Comparison of ENCODE assay signal across 15 mouse cellular contexts in genomic region chr14:122759890-122760289, GRCm38 (mm10).
"Had no signal": no experiment of that assay in that cellular context is flagged by ENCODE, and none has a peak within 500 bp of the region (broad histone marks: within the 10 kb centered on the region; RNA-seq: fewer than 3 reads in every experiment).

No protein-coding gene starts in this region.

- H3K9ac ChIP-seq: kidney, embryonic 15.5 days; liver, embryonic 13.5 days; lung, embryonic 14.5 days; stomach, embryonic 15.5 days had no signal

- DNase-seq: kidney, adult 8-10 months; kidney, postnatal 10 days; kidney, postnatal 36 days; layer of hippocampus, postnatal 36 days; liver, embryonic 13.5 days; lung, embryonic 14.5 days; midbrain, embryonic 14.5 days; right cerebral cortex, postnatal 25 days; spleen, adult 18-20 months; thymus, postnatal 25 days had no signal

- H3K36me3 ChIP-seq: kidney, embryonic 15.5 days; liver, embryonic 13.5 days; stomach, embryonic 15.5 days had no signal

- H3K9me3 ChIP-seq: kidney, embryonic 15.5 days; liver, embryonic 13.5 days; stomach, embryonic 15.5 days had no signal

- ATAC-seq: lung, postnatal 0 days had no signal

- H3K27me3 ChIP-seq: kidney, embryonic 15.5 days; liver, embryonic 13.5 days; stomach, embryonic 15.5 days had no signal

- H3K4me2 ChIP-seq: kidney, embryonic 15.5 days; liver, embryonic 13.5 days; lung, embryonic 14.5 days; stomach, embryonic 15.5 days had no signal

- H3K27ac ChIP-seq: kidney, embryonic 15.5 days; left cerebral cortex, adult 2 months; liver, embryonic 13.5 days; macrophage; stomach, embryonic 15.5 days had no signal

- H3K4me3 ChIP-seq: kidney, embryonic 15.5 days; left cerebral cortex, adult 2 months; liver, embryonic 13.5 days; stomach, embryonic 15.5 days had no signal

- H3K4me1 ChIP-seq: kidney, embryonic 15.5 days; liver, embryonic 13.5 days; stomach, embryonic 15.5 days had no signal
